Mouse (Mus musculus) kidney, adult 2 months (tissue): Measurements from ENCODE around the gene Whrn.

Experiments
- CTCF ChIP-seq: fragments of 200-500 bp; conservative IDR thresholded peaks from 2 replicates; pipeline ENCODE4 v1.5.1; 2011; ENCODE audit warnings: low read depth, mild to moderate bottlenecking, control low read depth, low read length, moderate library complexity, mixed read lengths; ENCODE audit not compliant: insufficient read depth, insufficient read length
- POLR2A ChIP-seq: fragments of 200-500 bp; IDR thresholded peaks from one replicate; pipeline ENCODE4 v1.6.1; 2011; ENCODE audit warnings: low read depth, low read length, control low read depth

- TF ChIP-seq CTCF = no peak
- TF ChIP-seq POLR2A = no peak
These were observed 8.5 kb downstream of the Whrn start for GRCm38 (mm10) chr4:63487256-63487655.
